Mouse (Mus musculus) heart, postnatal 0 days (tissue): ENCODE data around the gene Ttc9b. TPM values are rescaled to one million over a fixed set of nuclear protein-coding genes. Genes with fewer than 3 reads are reported as not detected.

Experiments
- ATAC-seq: fragments of 200-750 bp; cut with Nextera tagmentation; 2 replicates; pipeline ENCODE4 v1.8.0; 2017; ENCODE audit warnings: low read depth, moderate number of reproducible peaks, moderate library complexity; ENCODE audit not compliant: insufficient read depth
- DNase-seq: peaks from one replicate; pipeline ENCODE4 v3.0.0-alpha.2; 2016; ENCODE audit warnings: low spot score
- H3K27ac ChIP-seq: fragments of 300-500 bp; sonication (generic); 2 replicates; pipeline ENCODE4 v1.5.1; 2014; ENCODE audit warnings: low read depth, mild to moderate bottlenecking
- H3K27me3 ChIP-seq: fragments of 300-500 bp; sonication (generic); 2 replicates; pipeline ENCODE4 v1.6.1; 2014; ENCODE audit warnings: low read length, mixed read lengths; ENCODE audit not compliant: control insufficient read depth, insufficient read depth
- H3K36me3 ChIP-seq: fragments of 300-500 bp; sonication (generic); replicated peaks from 2 replicates; pipeline ENCODE4 v1.6.1; 2014; ENCODE audit warnings: low read length, mixed read lengths; ENCODE audit not compliant: control insufficient read depth, insufficient read depth
- H3K4me1 ChIP-seq: fragments of 300-500 bp; sonication (generic); 2 replicates; pipeline ENCODE4 v1.6.1; 2014; ENCODE audit warnings: antibody characterized with exemption; ENCODE audit not compliant: control insufficient read depth, insufficient read depth
- H3K4me2 ChIP-seq: fragments of 300-500 bp; sonication (generic); 2 replicates; pipeline ENCODE4 v1.6.1; 2014; ENCODE audit warnings: low read depth, mild to moderate bottlenecking, low read length, moderate library complexity
- H3K4me3 ChIP-seq: fragments of 300-500 bp; sonication (generic); 2 replicates; pipeline ENCODE4 v1.5.1; 2014; ENCODE audit warnings: low read depth, low read length
- H3K9ac ChIP-seq: fragments of 300-500 bp; sonication (generic); replicated peaks from 2 replicates; pipeline ENCODE4 v1.6.1; 2014; ENCODE audit warnings: low read depth, low read length, mixed read lengths
- H3K9me3 ChIP-seq: fragments of 300-500 bp; sonication (generic); replicated peaks from 2 replicates; pipeline ENCODE4 v1.6.1; 2016; ENCODE audit warnings: low read length; ENCODE audit not compliant: control insufficient read depth
- CTCF ChIP-seq: IDR thresholded peaks from 2 replicates; pipeline ENCODE4 v1.5.1; 2016; ENCODE audit warnings: antibody characterized with exemption, control low read depth, low read depth
- EP300 ChIP-seq: IDR thresholded peaks from 2 replicates; pipeline ENCODE4 v1.6.1; 2016; ENCODE audit warnings: antibody characterized with exemption, low read depth
- WGBS: fragments of 180-500 bp; shearing (Covaris S2); extraction: QIAGEN DNeasy Blood & Tissue Kit; methylation state at CpG from one replicate; pipeline ENCODE4 v1.1.7; 2014; 5-methylcytosine and 5-hydroxymethylcytosine counted together
- polyA plus RNA-seq: library from polyadenylated mRNA; unstranded; fragments of >200 nt; fragmentation: Nextera tagmentation; extraction: Ambion mirVana; gene quantifications from 2 replicates; pipeline ENCODE4 v1.2.1, GENCODE M21; 2015
- total RNA-seq: library from RNA; depleted of rRNA; stranded (reverse); fragments of >200 nt; gene quantifications from 2 replicates; pipeline ENCODE4 v1.2.3, GENCODE M21; 2014; ENCODE audit warnings: low replicate concordance; rRNA removed

Gene Ttc9b
- total and polyA plus RNA-seq, 2 experiments from 2014 or later = not detected

DNA sequence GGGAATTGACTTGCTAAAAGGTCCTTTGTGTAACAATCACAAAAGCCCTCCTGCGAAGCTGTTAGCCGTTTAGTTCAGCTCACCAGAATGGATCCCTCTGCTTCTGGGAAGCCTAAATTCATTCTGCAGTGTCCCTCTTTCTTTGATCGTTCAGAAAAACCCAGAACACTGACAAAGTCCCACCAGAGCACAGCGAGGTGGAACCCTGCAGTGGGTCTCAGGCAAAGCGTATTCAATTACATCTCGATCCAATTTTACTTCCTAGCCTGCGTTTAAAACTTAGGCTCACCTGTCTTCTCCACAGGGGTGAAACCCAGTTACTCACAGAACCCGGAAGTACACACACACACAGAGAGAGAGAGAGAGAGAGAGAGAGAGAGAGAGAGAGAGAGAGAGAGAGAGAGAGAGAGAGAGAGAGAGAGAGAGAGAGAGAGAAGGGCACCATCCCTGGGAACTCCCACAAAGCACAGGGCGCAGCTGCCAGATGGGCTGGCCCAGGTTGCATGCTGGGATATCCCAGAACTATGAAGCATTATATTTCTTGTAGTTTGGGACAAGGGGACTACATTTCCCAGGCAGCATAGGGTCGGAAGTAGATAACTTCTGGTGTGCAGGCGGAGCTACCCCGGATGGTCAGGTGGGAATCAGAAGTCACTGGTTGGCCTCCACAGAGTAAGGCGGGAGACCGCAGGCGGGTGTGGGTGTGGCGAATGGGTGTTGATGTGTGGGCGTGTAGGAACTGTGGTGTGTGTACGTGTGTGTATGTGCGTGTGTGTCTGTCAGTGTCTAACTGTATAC, 35.3 kb downstream of the Ttc9b start, which contains the start of gene Zfp607b:
Gene Zfp607b (plus strand): TSS at position 526 of the 798 bp plus-strand sequence.
- Histone ChIP-seq H3K27me3 (0 out of 2 replicates have a peak, but pooled peaks cover 7% of the 10 kb centered on the region), H3K4me1 (0 out of 2 replicates have a peak, but pooled peaks cover 3% of the 10 kb centered on the region), H3K27ac (peak within 1 kb of the TSS; percentile 54), H3K36me3 (no peaks in the 10 kb centered on the region), H3K4me2 (peak within 1 kb of the TSS; percentile 76), H3K9me3 (no peaks in the 10 kb centered on the region), H3K9ac (peak within 1 kb of the TSS; percentile 52), H3K4me3 (peak within 1 kb of the TSS; percentile 44)
- 0 out of 2 replicates have a peak, but pooled peaks have one; percentile 26 for TF ChIP-seq EP300
- no peak for TF ChIP-seq CTCF
- DNase-seq (peak; percentile 98), ATAC-seq (peak; percentile 99)
- under 1% methylated on average over 19 of the region's 19 CpGs for WGBS

DNA sequence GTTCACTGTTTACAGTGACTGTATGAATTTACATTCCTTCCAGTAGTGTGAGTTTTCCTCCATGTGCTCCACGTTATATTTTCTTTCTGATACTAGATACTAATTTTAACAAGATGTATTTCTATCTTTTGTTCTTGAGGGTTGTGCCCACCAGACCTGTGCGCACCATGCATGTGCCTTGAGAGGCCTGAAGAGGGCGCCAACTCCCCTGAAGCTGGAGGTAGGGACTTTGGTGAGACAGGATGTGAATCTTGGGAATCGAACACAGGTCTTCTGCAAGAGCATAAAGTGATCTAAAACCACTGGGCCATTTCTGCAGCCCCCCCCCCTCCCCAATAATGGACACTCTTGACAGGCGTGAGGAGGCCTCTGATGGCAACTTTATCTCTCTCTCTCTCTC, 37.4 kb downstream of the Ttc9b start:
- no peaks in the 10 kb centered on the region for H3K36me3 ChIP-seq
- H3K4me1 ChIP-seq = no peaks in the 10 kb centered on the region
- H3K27ac ChIP-seq = no peak overlapping the region
- no peak for DNase-seq
- H3K9ac ChIP-seq = no peak overlapping the region
- no peak for TF ChIP-seq EP300
- peak; percentile 72 for TF ChIP-seq CTCF
- no peaks in the 10 kb centered on the region for H3K9me3 ChIP-seq
- no peak overlapping the region for H3K4me2 ChIP-seq
- H3K27me3 ChIP-seq = no peaks in the 10 kb centered on the region
- WGBS = 29% methylated on average over 5 of the region's 5 CpGs
- H3K4me3 ChIP-seq = no peak overlapping the region
- ATAC-seq = no peak

DNA sequence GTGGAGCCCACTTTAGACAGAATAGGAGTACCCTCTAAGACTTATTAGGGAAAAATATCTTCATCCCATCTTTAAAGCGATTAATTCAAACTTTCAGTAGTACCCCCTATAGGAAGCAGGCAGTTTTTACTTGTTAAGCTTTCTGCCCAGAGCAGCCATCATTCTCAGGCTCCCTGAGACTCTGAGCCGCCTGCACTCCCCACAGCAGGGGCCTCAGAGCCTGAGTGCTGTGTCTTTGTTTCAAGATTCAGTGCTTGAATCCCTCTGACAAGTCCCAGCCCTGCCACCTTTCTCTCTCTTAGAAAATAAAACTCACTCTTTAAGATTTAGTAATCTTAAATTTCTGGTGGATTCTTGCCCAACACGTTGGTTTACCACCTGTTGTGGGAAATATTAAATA, 43.0 kb downstream of the Ttc9b start:
- TF ChIP-seq EP300 (no peak), CTCF (no peak)
- Histone ChIP-seq H3K4me3 (no peak overlapping the region), H3K27me3 (no peaks in the 10 kb centered on the region), H3K36me3 (no peaks in the 10 kb centered on the region), H3K4me2 (no peak overlapping the region), H3K27ac (no peak overlapping the region), H3K9ac (no peak overlapping the region), H3K9me3 (no peaks in the 10 kb centered on the region), H3K4me1 (no peaks in the 10 kb centered on the region)
- ATAC-seq = no peak
- no peak for DNase-seq
- WGBS = 46% methylated on average over 3 of the region's 3 CpGs

Other genes with a start within 250 kb of the Ttc9b start
- 0.12 TPM in 1 of 2 replicates, not detected in the other for gene Sptbn4, start 206.2 kb upstream of the Ttc9b start, total RNA-seq
- gene Sptbn4, start 206.2 kb upstream of the Ttc9b start, polyA plus RNA-seq = 0.05 and 0.07 TPM in 2 replicates
- 36.4 and 59.7 TPM in 2 replicates for gene Blvrb, start 205.9 kb upstream of the Ttc9b start, total RNA-seq
- 33.3 and 34.4 TPM in 2 replicates for gene Blvrb, start 205.9 kb upstream of the Ttc9b start, polyA plus RNA-seq
- gene Sertad3, start 180.1 kb upstream of the Ttc9b start, total RNA-seq = 4.3 and 11.4 TPM in 2 replicates
- gene Sertad3, start 180.1 kb upstream of the Ttc9b start, polyA plus RNA-seq = 16.9 and 20.8 TPM in 2 replicates
- gene Sertad1, start 167.0 kb upstream of the Ttc9b start, total RNA-seq = 23.4 and 70.5 TPM in 2 replicates
- gene Sertad1, start 167.0 kb upstream of the Ttc9b start, polyA plus RNA-seq = 30.8 and 31.0 TPM in 2 replicates
- 1.9 and 2.2 TPM in 2 replicates for gene Prx, start 154.6 kb upstream of the Ttc9b start, total RNA-seq
- 1.1 TPM in 2 replicates for gene Prx, start 154.6 kb upstream of the Ttc9b start, polyA plus RNA-seq
- gene Hipk4, start 130.6 kb upstream of the Ttc9b start, total RNA-seq = 0.23 and 1.1 TPM in 2 replicates
- gene Hipk4, start 130.6 kb upstream of the Ttc9b start, polyA plus RNA-seq = 0.15 and 0.18 TPM in 2 replicates
- gene Pld3, start 100.7 kb upstream of the Ttc9b start, total RNA-seq = 37.3 and 58.5 TPM in 2 replicates
- gene Pld3, start 100.7 kb upstream of the Ttc9b start, polyA plus RNA-seq = 38.9 and 43.8 TPM in 2 replicates
- gene 2310022A10Rik, start 100.7 kb upstream of the Ttc9b start, total RNA-seq = 3.8 and 21.3 TPM in 2 replicates
- gene 2310022A10Rik, start 100.7 kb upstream of the Ttc9b start, polyA plus RNA-seq = 39.7 and 41.8 TPM in 2 replicates
- 129 and 138 TPM in 2 replicates for gene Akt2, start 62.4 kb upstream of the Ttc9b start, total RNA-seq
- gene Akt2, start 62.4 kb upstream of the Ttc9b start, polyA plus RNA-seq = 74.0 and 80.5 TPM in 2 replicates
- 18.4 and 23.2 TPM in 2 replicates for gene Map3k10, start 20.7 kb downstream of the Ttc9b start, total RNA-seq
- gene Map3k10, start 20.7 kb downstream of the Ttc9b start, polyA plus RNA-seq = 2.5 and 3.0 TPM in 2 replicates
- 1.4 and 2.5 TPM in 2 replicates for gene Zfp607b, start 35.4 kb downstream of the Ttc9b start, total RNA-seq
- gene Zfp607b, start 35.4 kb downstream of the Ttc9b start, polyA plus RNA-seq = 2.1 and 2.4 TPM in 2 replicates
- 3.8 and 4.1 TPM in 2 replicates for gene Zfp60, start 77.5 kb downstream of the Ttc9b start, total RNA-seq
- 11.0 and 11.1 TPM in 2 replicates for gene Zfp60, start 77.5 kb downstream of the Ttc9b start, polyA plus RNA-seq
- 2.6 and 22.2 TPM in 2 replicates for gene Zfp626, start 153.3 kb downstream of the Ttc9b start, total RNA-seq
- gene Zfp626, start 153.3 kb downstream of the Ttc9b start, polyA plus RNA-seq = 0.91 and 1.0 TPM in 2 replicates
- 3.1 and 5.5 TPM in 2 replicates for gene Zfp59, start 184.7 kb downstream of the Ttc9b start, total RNA-seq
- 3.5 and 3.6 TPM in 2 replicates for gene Zfp59, start 184.7 kb downstream of the Ttc9b start, polyA plus RNA-seq
- gene Zfp607a, start 203.6 kb downstream of the Ttc9b start, total RNA-seq = 3.9 and 4.5 TPM in 2 replicates
- gene Zfp607a, start 203.6 kb downstream of the Ttc9b start, polyA plus RNA-seq = 2.3 and 2.4 TPM in 2 replicates